Mouse (Mus musculus): ENCODE results near the gene Fam171a2.
"Not testable (repeated sequence)": the region's sequence is repeated elsewhere in the genome, so short reads cannot be mapped to it uniquely, and the experiment has no call there.

The Fam171a2 gene

GRCm38 (mm10) chr11:102434816-102435705, 12.4 kb downstream of the Fam171a2 start:
- no peak for DNase-seq (ENCODE audit: low spot score)

- peak; percentile 88 for DNase-seq (ENCODE audit: low spot score)
Measured at GRCm38 (mm10) chr11:102434406-102434805, 13.1 kb downstream of the Fam171a2 start.

- DNase-seq (ENCODE audit: low spot score) = no peak
Measured at GRCm38 (mm10) chr11:102433866-102434265, 13.6 kb downstream of the Fam171a2 start.

- no peak for DNase-seq (ENCODE audit: low spot score)
Measured at GRCm38 (mm10) chr11:102432896-102433295, 14.6 kb downstream of the Fam171a2 start.

- no peak for DNase-seq (ENCODE audit: low spot score)
Measured at GRCm38 (mm10) chr11:102432115-102432843, 15.2 kb downstream of the Fam171a2 start.

GRCm38 (mm10) chr11:102431728-102432114, 15.8 kb downstream of the Fam171a2 start:
- no peak for DNase-seq (ENCODE audit: low spot score)

- DNase-seq (ENCODE audit: low spot score) = peak; percentile 71
Measured at GRCm38 (mm10) chr11:102431018-102431645, 16.4 kb downstream of the Fam171a2 start.

- peak; percentile 74 for DNase-seq (ENCODE audit: low spot score)
Measured at GRCm38 (mm10) chr11:102430121-102431017, 17.1 kb downstream of the Fam171a2 start, which contains the start of gene Grn. Grn (plus strand) TSS chr11:102430315.

- DNase-seq (ENCODE audit: low spot score) = no peak
Measured at GRCm38 (mm10) chr11:102429551-102429950, 17.9 kb downstream of the Fam171a2 start.

- DNase-seq (ENCODE audit: low spot score) = no peak
Measured at GRCm38 (mm10) chr11:102428981-102429540, 18.4 kb downstream of the Fam171a2 start.

GRCm38 (mm10) chr11:102425555-102426316, 21.7 kb downstream of the Fam171a2 start:
- DNase-seq (ENCODE audit: low spot score) = no peak

GRCm38 (mm10) chr11:102424666-102425065, 22.8 kb downstream of the Fam171a2 start:
- DNase-seq (ENCODE audit: low spot score) = no peak

- DNase-seq (ENCODE audit: low spot score) = no peak
Measured at GRCm38 (mm10) chr11:102421559-102421958, 25.9 kb downstream of the Fam171a2 start.

GRCm38 (mm10) chr11:102418887-102419286, 28.6 kb downstream of the Fam171a2 start:
- no peak for DNase-seq (ENCODE audit: low spot score)

GRCm38 (mm10) chr11:102417160-102417559, 30.3 kb downstream of the Fam171a2 start:
- no peak for DNase-seq (ENCODE audit: low spot score)

- DNase-seq (ENCODE audit: low spot score) = no peak
Measured at GRCm38 (mm10) chr11:102415034-102415802, 32.3 kb downstream of the Fam171a2 start.

GRCm38 (mm10) chr11:102413059-102413458, 34.4 kb downstream of the Fam171a2 start:
- DNase-seq (ENCODE audit: low spot score) = no peak

GRCm38 (mm10) chr11:102411704-102412103, 35.8 kb downstream of the Fam171a2 start:
- DNase-seq (ENCODE audit: low spot score) = peak; percentile 92

- DNase-seq (ENCODE audit: low spot score) = no peak
Measured at GRCm38 (mm10) chr11:102411061-102411460, 36.4 kb downstream of the Fam171a2 start.

GRCm38 (mm10) chr11:102410345-102410744, 37.1 kb downstream of the Fam171a2 start:
- not testable (repeated sequence) for DNase-seq (ENCODE audit: low spot score)

All from urinary bladder, postnatal 25 days (tissue).